Mouse (Mus musculus) thymus, adult 2 months (tissue): ENCODE results near the gene Zfp553. TPM values are rescaled to one million over a fixed set of nuclear protein-coding genes. Genes with fewer than 3 reads are reported as not detected.

Source experiments
- DNase-seq: peaks from one replicate; pipeline ENCODE4 v3.0.0; 2021
- H3K27ac ChIP-seq: fragments of 200-500 bp; 2 replicates; pipeline ENCODE4 v1.5.1; 2012; ENCODE audit warnings: low read length, control low read depth; ENCODE audit not compliant: control insufficient read depth, insufficient read depth
- H3K27me3 ChIP-seq: fragments of 200-500 bp; 2 replicates; pipeline ENCODE4 v1.6.1; 2012; ENCODE audit warnings: mild to moderate bottlenecking, low read length, moderate library complexity, mixed read lengths; ENCODE audit not compliant: control insufficient read depth, insufficient read depth
- H3K36me3 ChIP-seq: fragments of 200-500 bp; 2 replicates; pipeline ENCODE4 v1.6.1; 2012; ENCODE audit warnings: mild to moderate bottlenecking, low read length, moderate library complexity; ENCODE audit not compliant: control insufficient read depth, insufficient read depth
- H3K4me1 ChIP-seq: fragments of 200-500 bp; replicated peaks from 2 replicates; pipeline ENCODE4 v1.6.1; 2012; ENCODE audit warnings: low read length; ENCODE audit not compliant: control insufficient read depth, insufficient read depth
- H3K4me3 ChIP-seq: fragments of 200-500 bp; 2 replicates; pipeline ENCODE4 v1.5.1; 2012; ENCODE audit warnings: mild to moderate bottlenecking, low read length, control low read depth, moderate library complexity; ENCODE audit not compliant: control insufficient read depth, insufficient read depth
- CTCF ChIP-seq: fragments of 200-500 bp; IDR thresholded peaks from 2 replicates; pipeline ENCODE4 v1.5.1; 2012; ENCODE audit warnings: mild to moderate bottlenecking, control low read depth, low read length, moderate library complexity, borderline replicate concordance; ENCODE audit not compliant: control insufficient read depth, poor library complexity, insufficient read depth; ENCODE audit errors: extremely low read depth
- POLR2A ChIP-seq: fragments of 200-500 bp; IDR thresholded peaks from 2 replicates; pipeline ENCODE4 v1.6.1; 2012; ENCODE audit warnings: mild to moderate bottlenecking, low read length, control low read depth, moderate library complexity; ENCODE audit not compliant: control insufficient read depth, poor library complexity, insufficient read depth; ENCODE audit errors: extremely low read depth
- WGBS: fragments of 180-500 bp; shearing (Covaris S2); methylation state at CpG from one replicate; pipeline ENCODE4 v1.1.7; 2018; 5-methylcytosine and 5-hydroxymethylcytosine counted together
- polyA plus RNA-seq: library from polyadenylated mRNA; depleted of rRNA; stranded (reverse); fragments of >200 nt; gene quantifications from 2 replicates; pipeline ENCODE4 v1.2.3, GENCODE M21; 2012

Zfp553 gene
- polyA plus RNA-seq, 1 experiment = 30.4 TPM

- WGBS = 2% methylated on average over 20 of the region's 20 CpGs
- TF ChIP-seq CTCF (no peak), POLR2A (no peak)
Measured at GRCm38 (mm10) chr7:127231826-127232621, 837 bp upstream of the Zfp553 start.

GRCm38 (mm10) chr7:127233368-127233749 is 498 bp downstream of the Zfp553 start:
- Histone ChIP-seq H3K27ac (no peak overlapping the region), H3K36me3 (peaks cover 25% of the 10 kb centered on the region), H3K4me3 (peak overlapping the region; percentile 71), H3K27me3 (no peaks in the 10 kb centered on the region), H3K4me1 (peaks cover 28% of the 10 kb centered on the region)
- peak; percentile 48 for DNase-seq
- under 1% methylated on average over 27 of the region's 27 CpGs for WGBS
- TF ChIP-seq CTCF (no peak), POLR2A (no peak)

More at GRCm38 (mm10) chr7:127231826-127232621, 837 bp upstream of the Zfp553 start:
- no peak for DNase-seq
- H3K4me1 ChIP-seq = peaks cover 28% of the 10 kb centered on the region
- peak overlapping the region; percentile 71 for H3K4me3 ChIP-seq
- peak overlapping the region; percentile 93 for H3K27ac ChIP-seq
- peaks cover 21% of the 10 kb centered on the region for H3K36me3 ChIP-seq
- H3K27me3 ChIP-seq = no peaks in the 10 kb centered on the region

- DNase-seq = no peak
- Histone ChIP-seq H3K4me3 (peak overlapping the region; percentile 71; the same call in 1 of the 2 replicates), H3K4me1 (peaks cover 28% of the 10 kb centered on the region), H3K27ac (no peak overlapping the region), H3K36me3 (peaks cover 25% of the 10 kb centered on the region), H3K27me3 (no peaks in the 10 kb centered on the region)
- 2% methylated on average over 9 of the region's 9 CpGs for WGBS
- TF ChIP-seq POLR2A = no peak
- no peak for TF ChIP-seq CTCF
Measured at GRCm38 (mm10) chr7:127233765-127234164, 904 bp downstream of the Zfp553 start.

- 100% methylated on average over 2 of the region's 2 CpGs for WGBS
Measured at GRCm38 (mm10) chr7:127234777-127235176, 1.9 kb downstream of the Zfp553 start.

GRCm38 (mm10) chr7:127243361-127243867 is 10.6 kb downstream of the Zfp553 start:
- TF ChIP-seq CTCF = no peak
- TF ChIP-seq POLR2A = no peak
- WGBS = 38% methylated on average over 2 of the region's 2 CpGs
- Histone ChIP-seq H3K4me1 (peaks cover 13% of the 10 kb centered on the region), H3K27me3 (no peaks in the 10 kb centered on the region), H3K4me3 (no peak overlapping the region), H3K36me3 (no peaks in the 10 kb centered on the region), H3K27ac (0 out of 2 replicates have a peak overlapping the region, but pooled peaks have one; percentile 8)
- no peak for DNase-seq

More at GRCm38 (mm10) chr7:127234777-127235176, 1.9 kb downstream of the Zfp553 start:
- TF ChIP-seq CTCF (no peak), POLR2A (no peak)
- Histone ChIP-seq H3K27ac (no peak overlapping the region), H3K4me3 (no peak overlapping the region), H3K36me3 (peaks cover 20% of the 10 kb centered on the region), H3K27me3 (no peaks in the 10 kb centered on the region), H3K4me1 (peaks cover 23% of the 10 kb centered on the region)
- DNase-seq = no peak

- Histone ChIP-seq H3K4me3 (peak within 1 kb of the TSS; percentile 81), H3K4me1 (peaks cover 13% of the 10 kb centered on the region), H3K27ac (0 out of 2 replicates have a peak within 1 kb of the TSS, but pooled peaks have one; percentile 8), H3K27me3 (no peaks in the 10 kb centered on the region), H3K36me3 (no peaks in the 10 kb centered on the region)
- 0 out of 2 replicates have a peak, but pooled peaks have one; percentile 41 for TF ChIP-seq CTCF
- TF ChIP-seq POLR2A = peak; percentile 71; the same call in 1 of the 2 replicates
- peak; percentile 93 for DNase-seq
- under 1% methylated on average over 56 of the region's 56 CpGs for WGBS
Measured at GRCm38 (mm10) chr7:127243870-127244657, 11.2 kb downstream of the Zfp553 start, which contains the start of gene Zfp771. Zfp771 (plus strand) TSS chr7:127244274.
